Mouse (Mus musculus) heart, embryonic 14.5 days (tissue): ENCODE results near the gene Anks1. TPM values are rescaled to one million over a fixed set of nuclear protein-coding genes. Genes with fewer than 3 reads are reported as not detected.
A peak's percentile ranks its signal among the peaks of the same experiment; 100 is the strongest.

ENCODE experiments used
- ATAC-seq: fragments of 200-750 bp; cut with Nextera tagmentation; 2 replicates; pipeline ENCODE4 v1.8.0; 2017; ENCODE audit warnings: low read depth, moderate TSS enrichment; ENCODE audit not compliant: insufficient number of reproducible peaks, insufficient read depth, low FRiP score
- H3K27ac ChIP-seq, 2 experiments: fragments of 200-500 bp in 1 of 2; fragments of 300-500 bp in 1 of 2; sonication (generic) in 1 of 2; replicated peaks in 1 of 2; 2 replicates each; pipeline ENCODE4 v1.5.1; 2012 to 2014; ENCODE audit warnings: low read depth in 2 of 2, low read length in 2 of 2, control low read depth in 1 of 2, mild to moderate bottlenecking in 1 of 2, mixed read lengths in 1 of 2; ENCODE audit not compliant: control insufficient read depth in 1 of 2, insufficient read depth in 1 of 2
- H3K27me3 ChIP-seq: fragments of 300-500 bp; sonication (generic); 2 replicates; pipeline ENCODE4 v1.6.1; 2014; ENCODE audit warnings: mild to moderate bottlenecking, low read length, control low read depth; ENCODE audit not compliant: control insufficient read depth, insufficient read depth
- H3K36me3 ChIP-seq: fragments of 300-500 bp; sonication (generic); 2 replicates; pipeline ENCODE4 v1.6.1; 2014; ENCODE audit warnings: mild to moderate bottlenecking, control low read depth, low read length, mixed read lengths; ENCODE audit not compliant: control insufficient read depth, insufficient read depth
- H3K4me1 ChIP-seq, 2 experiments: fragments of 200-500 bp in 1 of 2; fragments of 300-500 bp in 1 of 2; sonication (generic) in 1 of 2; 2 replicates each; pipeline ENCODE4 v1.6.1; 2012 to 2014; ENCODE audit warnings: low read length in 2 of 2, control low read depth in 1 of 2, mixed read lengths in 1 of 2; ENCODE audit not compliant: control insufficient read depth in 2 of 2, insufficient read depth in 2 of 2
- H3K4me2 ChIP-seq: fragments of 300-500 bp; sonication (generic); 2 replicates; pipeline ENCODE4 v1.6.1; 2014; ENCODE audit warnings: mild to moderate bottlenecking, low read length
- H3K4me3 ChIP-seq, 2 experiments: fragments of 200-500 bp in 1 of 2; fragments of 300-500 bp in 1 of 2; sonication (generic) in 1 of 2; 2 replicates each; pipeline ENCODE4 v1.5.1; 2012 to 2014; ENCODE audit warnings: low read length in 2 of 2, mild to moderate bottlenecking in 2 of 2, control low read depth in 1 of 2, low read depth in 1 of 2, moderate library complexity in 1 of 2; ENCODE audit not compliant: control insufficient read depth in 1 of 2, insufficient read depth in 1 of 2
- H3K9ac ChIP-seq: fragments of 300-500 bp; sonication (generic); 2 replicates; pipeline ENCODE4 v1.6.1; 2014; ENCODE audit warnings: mild to moderate bottlenecking, low read length
- H3K9me3 ChIP-seq: fragments of 300-500 bp; sonication (generic); 2 replicates; pipeline ENCODE4 v1.6.1; 2016; ENCODE audit warnings: low read length, control low read depth; ENCODE audit not compliant: control insufficient read depth
- WGBS: fragments of 180-500 bp; shearing (Covaris S2); extraction: QIAGEN DNeasy Blood & Tissue Kit; methylation state at CpG from one replicate; pipeline ENCODE4 v1.1.7; 2014; 5-methylcytosine and 5-hydroxymethylcytosine counted together
- polyA plus RNA-seq: library from polyadenylated mRNA; unstranded; fragments of >200 nt; fragmentation: Nextera tagmentation; extraction: Ambion mirVana; gene quantifications from 2 replicates; pipeline ENCODE4 v1.2.1, GENCODE M21; 2014

The Anks1 gene
- polyA plus RNA-seq, 1 experiment from 2014 or later: 11.8 TPM

DNA sequence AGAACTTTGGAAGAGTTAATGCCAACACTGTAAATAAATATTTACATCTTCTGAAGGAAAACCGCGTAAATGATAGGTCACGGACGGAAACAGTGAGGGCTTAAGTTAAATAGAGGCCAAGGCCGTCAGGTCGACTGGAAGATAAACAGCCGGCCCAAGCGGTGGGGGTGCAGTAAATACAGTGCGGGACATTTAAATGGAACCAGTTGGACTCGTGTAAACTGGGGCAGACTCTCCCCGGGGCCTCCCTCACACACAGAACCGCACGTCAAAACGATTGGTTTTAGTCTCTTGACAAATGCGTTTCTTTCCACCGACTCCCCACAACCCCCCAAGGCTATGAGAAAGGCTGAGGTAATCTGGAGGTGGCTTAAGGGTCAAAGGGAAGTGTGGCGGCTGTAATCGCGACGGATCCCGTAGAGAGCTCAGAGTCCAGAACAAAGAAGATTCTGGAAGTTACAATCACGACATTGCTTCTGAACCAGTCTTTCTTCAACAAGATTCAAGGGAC is 175.3 kb downstream of the Anks1 start:
- WGBS: 35% methylated on average over 22 of the region's 22 CpGs
- no peaks in the 10 kb centered on the region for H3K36me3 ChIP-seq
- ATAC-seq: no peak
- H3K9ac ChIP-seq: no peak overlapping the region
- H3K4me2 ChIP-seq: no peak overlapping the region
- no peak overlapping the region for H3K27ac ChIP-seq
- H3K27me3 ChIP-seq: no peaks in the 10 kb centered on the region; the same call in 1 of the 2 replicates
- H3K4me3 ChIP-seq: no peak overlapping the region
- H3K4me1 ChIP-seq: peaks cover 7 to 17% of the 10 kb centered on the region in 2 experiments
- no peaks in the 10 kb centered on the region for H3K9me3 ChIP-seq

GRCm38 (mm10) chr17:28084964-28085363 is 175.9 kb downstream of the Anks1 start:
- Histone ChIP-seq H3K36me3 (no peaks in the 10 kb centered on the region), H3K9me3 (no peaks in the 10 kb centered on the region), H3K4me1 (peaks cover 7 to 16% of the 10 kb centered on the region in 2 experiments), H3K27ac (no peak overlapping the region), H3K4me3 (0 out of 4 replicates have a peak overlapping the region, but pooled peaks of 1 of the 2 experiments have one; percentile 14), H3K4me2 (peak overlapping the region; percentile 57), H3K9ac (peak overlapping the region; percentile 45; the same call in 1 of the 2 replicates), H3K27me3 (no peaks in the 10 kb centered on the region; the same call in 1 of the 2 replicates)
- 1% methylated on average over 16 of the region's 16 CpGs for WGBS
- peak; percentile 52 for ATAC-seq

DNA sequence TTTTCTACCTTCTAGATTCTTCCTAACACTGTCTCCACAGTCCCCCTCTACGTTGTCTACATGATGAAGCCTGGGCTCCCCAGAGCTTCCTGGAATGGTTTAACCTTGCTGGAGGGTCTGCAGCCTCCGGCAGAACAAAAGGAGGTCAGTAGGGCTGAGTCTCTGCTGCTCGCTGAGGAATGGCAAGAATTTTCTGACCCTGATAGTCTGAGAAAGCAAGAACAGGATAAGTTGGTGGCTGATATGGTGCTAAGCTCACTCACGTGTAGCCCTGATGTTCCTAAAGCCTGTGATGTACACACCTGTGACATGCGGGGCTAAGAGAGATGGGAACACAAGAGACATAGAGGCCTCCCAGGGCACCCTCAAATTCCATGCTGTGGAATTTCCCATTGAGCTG is 178.3 kb downstream of the Anks1 start:
- Histone ChIP-seq H3K27me3 (no peaks in the 10 kb centered on the region), H3K27ac (peak overlapping the region; percentile 26 to 41; a peak in 3 of 4 replicates), H3K4me2 (no peak overlapping the region), H3K9ac (no peak overlapping the region), H3K36me3 (no peaks in the 10 kb centered on the region), H3K4me1 (peaks cover 7 to 10% of the 10 kb centered on the region in 2 experiments), H3K4me3 (no peak overlapping the region), H3K9me3 (peaks cover 4% of the 10 kb centered on the region; the same call in 1 of the 2 replicates)
- 9% methylated on average over 5 of the region's 5 CpGs for WGBS
- no peak for ATAC-seq

- peaks cover 7 to 10% of the 10 kb centered on the region in 2 experiments for H3K4me1 ChIP-seq
- no peaks in the 10 kb centered on the region for H3K27me3 ChIP-seq
- H3K9ac ChIP-seq: no peak overlapping the region
- no peaks in the 10 kb centered on the region for H3K36me3 ChIP-seq
- peaks cover 4% of the 10 kb centered on the region; the same call in 1 of the 2 replicates for H3K9me3 ChIP-seq
- no peak for ATAC-seq
- no peak overlapping the region for H3K27ac ChIP-seq
- H3K4me2 ChIP-seq: no peak overlapping the region
- no peak overlapping the region for H3K4me3 ChIP-seq
- WGBS: 89% methylated on average over 6 of the region's 6 CpGs
Observed at GRCm38 (mm10) chr17:28088718-28089117, 179.6 kb downstream of the Anks1 start.

DNA sequence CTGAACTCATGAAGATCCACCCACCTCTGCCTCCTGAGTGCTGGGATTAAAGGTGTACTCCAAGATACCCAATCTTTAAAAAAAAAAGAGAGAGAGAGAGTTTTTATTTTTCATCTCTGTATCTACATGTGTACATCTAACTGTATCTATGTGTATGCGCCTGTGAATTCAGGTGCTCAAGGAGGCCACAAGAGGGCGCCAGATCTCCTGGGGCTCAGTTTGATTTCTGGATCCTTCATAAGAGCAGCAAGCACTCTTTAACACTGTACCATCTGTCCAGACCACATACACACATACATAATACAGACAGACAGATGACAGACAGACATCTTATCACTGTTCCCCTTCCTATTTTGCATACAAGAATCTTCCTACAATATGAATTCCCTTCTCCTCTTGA is 183.2 kb downstream of the Anks1 start:
- Histone ChIP-seq H3K4me3 (no peak overlapping the region), H3K27ac (no peak overlapping the region), H3K4me2 (no peak overlapping the region), H3K9ac (no peak overlapping the region), H3K36me3 (no peaks in the 10 kb centered on the region), H3K27me3 (no peaks in the 10 kb centered on the region), H3K9me3 (peaks cover 7% of the 10 kb centered on the region), H3K4me1 (peaks cover 7 to 8% of the 10 kb centered on the region in 2 experiments)
- 74% methylated on average over 2 of the region's 2 CpGs for WGBS
- no peak for ATAC-seq

GRCm38 (mm10) chr17:28093837-28094236 is 184.7 kb downstream of the Anks1 start:
- no peak overlapping the region for H3K9ac ChIP-seq
- H3K4me1 ChIP-seq: no peaks in the 10 kb centered on the region
- no peak overlapping the region for H3K4me2 ChIP-seq
- H3K27me3 ChIP-seq: no peaks in the 10 kb centered on the region
- no peak for ATAC-seq
- WGBS: 71% methylated on average over 3 of the region's 3 CpGs
- no peaks in the 10 kb centered on the region for H3K36me3 ChIP-seq
- no peak overlapping the region for H3K4me3 ChIP-seq
- H3K27ac ChIP-seq: no peak overlapping the region
- peaks cover 7% of the 10 kb centered on the region for H3K9me3 ChIP-seq

DNA sequence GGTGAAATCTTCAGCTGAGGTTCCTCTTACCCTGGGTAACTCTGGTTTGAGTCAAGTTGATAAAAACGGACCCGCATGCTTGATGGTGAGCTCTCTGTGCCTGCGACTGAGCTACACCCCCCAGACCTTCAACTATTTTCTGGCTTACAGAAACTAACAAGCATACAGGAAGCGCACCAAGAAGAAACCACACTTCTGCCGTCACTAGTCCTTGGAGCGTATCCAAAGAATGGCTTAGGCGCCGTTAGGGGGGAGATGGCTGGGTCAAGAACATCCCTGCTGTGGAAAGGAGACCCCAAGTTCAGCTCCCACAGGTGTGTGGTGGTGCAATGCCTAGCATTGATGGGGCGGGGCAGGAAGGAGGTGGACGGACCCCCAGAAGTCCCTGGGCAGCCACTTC is 187.3 kb downstream of the Anks1 start:
- Histone ChIP-seq H3K27ac (no peak overlapping the region), H3K36me3 (no peaks in the 10 kb centered on the region), H3K4me3 (no peak overlapping the region), H3K9me3 (peaks cover 12% of the 10 kb centered on the region), H3K27me3 (no peaks in the 10 kb centered on the region), H3K4me2 (no peak overlapping the region), H3K4me1 (no peaks in the 10 kb centered on the region), H3K9ac (no peak overlapping the region)
- 70% methylated on average over 10 of the region's 10 CpGs for WGBS
- ATAC-seq: no peak

DNA sequence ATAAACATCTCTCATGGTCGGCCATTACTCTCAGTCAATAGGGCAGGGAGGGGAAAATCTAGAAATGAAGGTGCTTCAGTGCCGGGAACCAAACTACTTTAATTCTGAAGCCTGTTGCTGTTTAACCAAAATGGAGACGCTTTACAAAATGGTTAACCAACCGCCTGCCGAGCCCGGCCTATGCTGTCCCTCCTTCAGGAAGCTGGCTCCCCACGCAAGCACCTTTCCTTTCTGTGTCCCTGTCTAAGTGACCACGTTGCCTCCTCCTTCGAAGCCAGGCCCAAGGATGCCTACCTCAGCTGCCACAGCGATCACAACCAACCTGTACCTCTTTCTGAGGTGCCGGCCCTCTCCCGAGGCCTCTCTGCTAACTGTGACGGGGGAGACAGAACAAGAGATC is 188.2 kb downstream of the Anks1 start:
- Histone ChIP-seq H3K27ac (no peak overlapping the region), H3K4me3 (no peak overlapping the region), H3K36me3 (no peaks in the 10 kb centered on the region), H3K9ac (no peak overlapping the region), H3K4me1 (no peaks in the 10 kb centered on the region), H3K27me3 (no peaks in the 10 kb centered on the region), H3K9me3 (peaks cover 9% of the 10 kb centered on the region), H3K4me2 (no peak overlapping the region)
- 86% methylated on average over 13 of the region's 13 CpGs for WGBS
- ATAC-seq: no peak
